Mouse (Mus musculus) cerebellum, adult 2 months (tissue): Measurements from ENCODE around the gene Metrn. TPM values are rescaled to one million over a fixed set of nuclear protein-coding genes. Genes with fewer than 3 reads are reported as not detected.

ENCODE experiments used
- DNase-seq, 2 experiments: peaks; one replicate each; pipeline ENCODE4 v3.0.0; 2021
- H3K27ac ChIP-seq: fragments of 200-500 bp; 2 replicates; pipeline ENCODE4 v1.5.1; 2012; ENCODE audit warnings: low read length, control low read depth, inconsistent platforms; ENCODE audit not compliant: insufficient read depth
- H3K27me3 ChIP-seq: fragments of 200-500 bp; 2 replicates; pipeline ENCODE4 v1.6.1; 2012; ENCODE audit warnings: inconsistent platforms, mild to moderate bottlenecking, low read length, moderate library complexity; ENCODE audit not compliant: control insufficient read depth, insufficient read depth
- H3K4me1 ChIP-seq: fragments of 200-500 bp; 2 replicates; pipeline ENCODE4 v1.6.1; 2011; ENCODE audit warnings: low read length; ENCODE audit not compliant: control insufficient read depth, insufficient read depth
- H3K4me3 ChIP-seq: fragments of 200-500 bp; replicated peaks from 2 replicates; pipeline ENCODE3; 2011; ENCODE audit warnings: mild to moderate bottlenecking, low read depth, low read length, control low read depth; ENCODE audit not compliant: insufficient read depth
- CTCF ChIP-seq: fragments of 200-500 bp; IDR thresholded peaks from 2 replicates; pipeline ENCODE4 v1.5.1; 2011; ENCODE audit warnings: low read depth, mild to moderate bottlenecking, control low read depth, low read length, moderate library complexity, borderline replicate concordance; ENCODE audit not compliant: insufficient read depth
- POLR2A ChIP-seq: fragments of 200-500 bp; IDR thresholded peaks from 2 replicates; pipeline ENCODE4 v1.6.1; 2011; ENCODE audit warnings: low read length, control low read depth, borderline replicate concordance; ENCODE audit not compliant: insufficient read depth
- WGBS: fragments of 180-500 bp; shearing (Covaris S2); methylation state at CpG from one replicate; pipeline ENCODE4 v1.1.7; 2018; 5-methylcytosine and 5-hydroxymethylcytosine counted together
- polyA plus RNA-seq: library from polyadenylated mRNA; depleted of rRNA; stranded (reverse); fragments of >200 nt; gene quantifications from 2 replicates; pipeline ENCODE4 v1.2.3, GENCODE M21; 2012

The Metrn gene
- polyA plus RNA-seq, 1 experiment = 534 TPM

- Histone ChIP-seq H3K27ac (no peak overlapping the region), H3K4me3 (no peak overlapping the region), H3K27me3 (no peaks in the 10 kb centered on the region), H3K4me1 (peaks cover 36% of the 10 kb centered on the region)
- DNase-seq = no peak
- 85% methylated on average over 4 of the region's 4 CpGs for WGBS
- TF ChIP-seq CTCF = no peak
- no peak for TF ChIP-seq POLR2A
Observed at GRCm38 (mm10) chr17:25838904-25839303, 42.0 kb upstream of the Metrn start.

DNA sequence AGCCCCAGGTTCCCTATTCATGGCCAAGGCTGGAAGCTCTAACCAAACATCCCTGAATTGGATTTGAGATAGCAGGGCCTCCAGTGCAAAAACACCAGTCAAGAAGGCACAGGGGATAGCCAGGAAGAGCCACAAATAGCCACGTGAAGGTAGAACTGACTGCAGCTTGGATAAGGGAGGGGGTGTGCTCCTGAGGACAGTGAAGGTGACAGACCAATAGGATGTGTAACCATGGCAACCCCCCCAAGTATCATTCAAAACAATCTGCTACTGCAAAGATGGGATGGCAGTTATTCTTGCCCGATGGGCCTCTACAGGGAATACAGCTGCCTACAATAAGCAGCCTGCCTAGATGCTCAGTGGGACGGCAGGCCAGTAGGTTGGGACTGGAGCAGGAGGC, 40.6 kb upstream of the Metrn start:
- Histone ChIP-seq H3K27me3 (no peaks in the 10 kb centered on the region), H3K4me1 (peaks cover 29% of the 10 kb centered on the region), H3K4me3 (peak overlapping the region; percentile 64), H3K27ac (peak overlapping the region; percentile 69)
- no peak for DNase-seq
- 19% methylated on average over 3 of the region's 3 CpGs for WGBS
- no peak for TF ChIP-seq POLR2A
- TF ChIP-seq CTCF = no peak

DNA sequence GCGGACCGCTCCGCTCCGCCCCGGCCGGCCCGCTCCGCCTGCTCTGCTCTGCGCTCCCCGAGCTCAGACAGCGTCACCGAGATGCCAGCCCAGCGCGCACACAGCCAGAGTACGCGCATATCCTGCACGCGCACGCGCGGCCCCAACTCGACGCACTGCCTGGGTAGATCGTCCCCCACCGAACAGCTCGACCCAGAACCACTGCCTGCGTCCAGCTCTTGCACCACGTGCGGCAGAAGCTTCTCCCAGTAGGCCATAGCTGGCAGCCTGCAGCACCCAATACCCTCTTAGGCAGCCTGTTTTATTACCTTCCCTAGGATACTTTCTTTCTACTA, 40.1 kb upstream of the Metrn start, which contains the start of gene Rhbdl1:
Gene Rhbdl1, minus strand, starts transcription at position 220 of the 335 bp plus-strand sequence.
- under 1% methylated on average over 29 of the region's 29 CpGs for WGBS
- H3K4me1 ChIP-seq = peaks cover 29% of the 10 kb centered on the region
- TF ChIP-seq POLR2A = peak; percentile 61; the same call in 1 of the 2 replicates
- TF ChIP-seq CTCF = no peak

GRCm38 (mm10) chr17:25836397-25837075, 39.6 kb upstream of the Metrn start:
- H3K4me3 ChIP-seq = peak overlapping the region; percentile 64
- 4% methylated on average over 23 of the region's 23 CpGs for WGBS
- peak in 1 of 2 experiments; percentile 66 for DNase-seq
- no peaks in the 10 kb centered on the region for H3K27me3 ChIP-seq
- H3K4me1 ChIP-seq = peaks cover 34% of the 10 kb centered on the region
- no peak for TF ChIP-seq POLR2A
- TF ChIP-seq CTCF = no peak
- peak overlapping the region; percentile 75 for H3K27ac ChIP-seq

More for the DNA sequence above, 40.1 kb upstream of the Metrn start, which contains the start of gene Rhbdl1:
- Histone ChIP-seq H3K27me3 (no peaks in the 10 kb centered on the region), H3K4me3 (peak within 1 kb of the TSS; percentile 64), H3K27ac (peak within 1 kb of the TSS; percentile 75)
- DNase-seq = peak; percentile 89 to 90

GRCm38 (mm10) chr17:25835816-25836215, 38.9 kb upstream of the Metrn start:
- DNase-seq = no peak
- 82% methylated on average over 16 of the region's 16 CpGs for WGBS
- Histone ChIP-seq H3K27ac (peak overlapping the region; percentile 75), H3K4me3 (peak overlapping the region; percentile 64), H3K4me1 (peaks cover 41% of the 10 kb centered on the region), H3K27me3 (no peaks in the 10 kb centered on the region)
- TF ChIP-seq CTCF = no peak

DNA sequence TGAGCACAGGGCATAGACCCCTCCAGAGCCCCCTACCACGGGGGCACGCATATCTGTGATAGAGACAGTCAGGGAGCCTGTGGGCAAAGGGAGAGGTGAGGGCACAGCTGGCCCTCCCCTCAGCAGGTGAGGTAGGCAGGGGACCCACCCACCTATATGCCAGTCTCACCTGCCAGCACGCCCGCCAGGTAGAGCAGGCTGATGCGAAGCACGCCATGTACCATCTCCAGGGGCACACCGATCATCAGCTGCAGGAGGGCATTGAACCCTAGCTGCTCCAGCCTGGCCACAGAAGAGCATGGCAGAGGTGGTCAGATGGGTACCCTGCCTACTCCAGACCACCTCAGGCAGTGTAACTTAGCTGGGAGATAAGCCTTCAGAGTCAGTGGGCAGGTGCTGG, 38.4 kb upstream of the Metrn start:
- no peak for DNase-seq
- no peak for TF ChIP-seq POLR2A
- TF ChIP-seq CTCF = no peak
- peaks cover 46% of the 10 kb centered on the region for H3K4me1 ChIP-seq
- no peak overlapping the region for H3K4me3 ChIP-seq
- H3K27ac ChIP-seq = no peak overlapping the region
- H3K27me3 ChIP-seq = no peaks in the 10 kb centered on the region
- 90% methylated on average over 7 of the region's 7 CpGs for WGBS

DNA sequence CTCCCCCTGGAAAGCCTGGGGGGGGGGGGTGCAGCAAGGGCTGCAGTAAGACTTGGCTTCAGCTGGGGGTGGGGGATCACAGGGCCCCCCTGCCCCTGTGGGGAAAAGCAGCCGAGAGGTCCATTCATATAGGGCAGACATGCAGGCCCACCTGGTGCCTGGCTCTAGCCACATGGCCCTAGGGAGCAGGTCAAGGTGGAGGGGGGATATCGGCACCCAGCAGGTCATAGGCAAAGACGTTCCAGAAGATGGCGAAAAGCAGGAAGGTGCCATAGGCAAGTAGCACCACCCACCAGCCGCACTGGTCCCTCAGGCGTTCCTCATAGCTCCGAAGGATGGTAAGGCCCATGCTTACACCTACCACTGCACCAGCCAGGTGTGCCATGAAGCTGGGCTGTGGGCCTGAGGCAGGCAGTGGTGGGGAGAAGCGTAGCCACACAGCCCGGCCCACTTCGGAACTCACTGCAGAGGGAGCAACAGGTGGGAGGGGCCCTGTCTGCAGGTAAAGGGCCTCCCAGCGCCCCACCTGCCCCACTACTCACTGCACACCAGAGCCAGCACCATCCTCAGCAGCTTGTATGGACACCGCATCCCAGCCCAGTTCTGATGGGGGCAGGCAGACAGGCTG, 37.8 kb upstream of the Metrn start:
- Histone ChIP-seq H3K4me1 (peaks cover 47% of the 10 kb centered on the region), H3K27ac (no peak overlapping the region), H3K4me3 (no peak overlapping the region), H3K27me3 (no peaks in the 10 kb centered on the region)
- no peak for DNase-seq
- no peak for TF ChIP-seq POLR2A
- TF ChIP-seq CTCF = no peak
- 76% methylated on average over 12 of the region's 12 CpGs for WGBS

- Histone ChIP-seq H3K4me3 (peak overlapping the region; percentile 81), H3K27me3 (no peaks in the 10 kb centered on the region), H3K4me1 (peaks cover 50% of the 10 kb centered on the region), H3K27ac (peak overlapping the region; percentile 95; the same call in 1 of the 2 replicates)
- DNase-seq = no peak
- 16% methylated on average over 6 of the region's 6 CpGs for WGBS
- TF ChIP-seq POLR2A (no peak), CTCF (no peak)
Observed at GRCm38 (mm10) chr17:25833961-25834594, 37.1 kb upstream of the Metrn start.
